Mouse (Mus musculus) heart, adult 8-10 months (tissue): ENCODE measurements around the gene Ddx5. TPM values are rescaled to one million over a fixed set of nuclear protein-coding genes. Genes with fewer than 3 reads are reported as not detected.
A peak's percentile ranks its signal among the peaks of the same experiment; 100 is the strongest.
"Not testable (repeated sequence)": the region's sequence is repeated elsewhere in the genome, so short reads cannot be mapped to it uniquely, and the experiment has no call there.

Source experiments
- DNase-seq: peaks from one replicate; pipeline ENCODE4 v3.0.0; 2022; ENCODE audit warnings: low spot score
- total RNA-seq, 4 experiments: library from RNA; stranded (reverse); gene quantifications; 2 replicates each; pipeline ENCODE4 v1.2.4; 2022

Ddx5 gene
- total RNA-seq, 4 experiments from 2014 or later = 247 to 395 (median 323) TPM

GRCm38 (mm10) chr11:106762139-106762799 lies 26.7 kb downstream of the Ddx5 start:
- DNase-seq = peak; percentile 47

GRCm38 (mm10) chr11:106760511-106760910 lies 28.5 kb downstream of the Ddx5 start:
- DNase-seq = no peak

GRCm38 (mm10) chr11:106759028-106759427 lies 30.0 kb downstream of the Ddx5 start:
- DNase-seq = no peak

GRCm38 (mm10) chr11:106755583-106755982 lies 33.4 kb downstream of the Ddx5 start:
- no peak for DNase-seq

GRCm38 (mm10) chr11:106753314-106753713 lies 35.7 kb downstream of the Ddx5 start:
- no peak for DNase-seq

- no peak for DNase-seq
Observed at GRCm38 (mm10) chr11:106752103-106752502, 36.9 kb downstream of the Ddx5 start.

- DNase-seq = no peak
Observed at GRCm38 (mm10) chr11:106751039-106752018, 37.7 kb downstream of the Ddx5 start, which contains the start of gene Milr1. Gene Milr1, plus strand, starts transcription at chr11:106751226.

- no peak for DNase-seq
Observed at GRCm38 (mm10) chr11:106750121-106750751, 38.7 kb downstream of the Ddx5 start, which contains the start of gene Pecam1. Gene Pecam1, minus strand, starts transcription at chr11:106750628.

- DNase-seq = not testable (repeated sequence)
Observed at GRCm38 (mm10) chr11:106749557-106750120, 39.3 kb downstream of the Ddx5 start.

- DNase-seq = no peak
Observed at GRCm38 (mm10) chr11:106744949-106745348, 44.0 kb downstream of the Ddx5 start.

- DNase-seq = no peak
Observed at GRCm38 (mm10) chr11:106742388-106742841, 46.6 kb downstream of the Ddx5 start.

- DNase-seq = no peak
Observed at GRCm38 (mm10) chr11:106741826-106742225, 47.2 kb downstream of the Ddx5 start.

GRCm38 (mm10) chr11:106741232-106741631 lies 47.8 kb downstream of the Ddx5 start:
- no peak for DNase-seq

GRCm38 (mm10) chr11:106740724-106741123 lies 48.3 kb downstream of the Ddx5 start:
- DNase-seq = not testable (repeated sequence)

- no peak for DNase-seq
Observed at GRCm38 (mm10) chr11:106739116-106739515, 49.9 kb downstream of the Ddx5 start.

GRCm38 (mm10) chr11:106737178-106737621 lies 51.8 kb downstream of the Ddx5 start:
- peak; percentile 70 for DNase-seq

GRCm38 (mm10) chr11:106736614-106737013 lies 52.4 kb downstream of the Ddx5 start:
- DNase-seq = no peak

GRCm38 (mm10) chr11:106730714-106731113 lies 58.3 kb downstream of the Ddx5 start:
- no peak for DNase-seq
